Mouse (Mus musculus) limb, embryonic 14.5 days (tissue): ENCODE results near the gene Fam78a. TPM values are rescaled to one million over a fixed set of nuclear protein-coding genes. Genes with fewer than 3 reads are reported as not detected.
"Not testable (repeated sequence)": the region's sequence is repeated elsewhere in the genome, so short reads cannot be mapped to it uniquely, and the experiment has no call there.

ENCODE experiments used
- ATAC-seq: fragments of 200-750 bp; cut with Nextera tagmentation; 2 replicates; pipeline ENCODE4 v1.8.0; 2017; ENCODE audit warnings: low read depth, moderate number of reproducible peaks, moderate TSS enrichment; ENCODE audit not compliant: low FRiP score
- DNase-seq: peaks from one replicate; pipeline ENCODE4 v3.0.0-alpha.2; 2015; ENCODE audit warnings: low spot score
- H3K27ac ChIP-seq: fragments of 300-500 bp; sonication (generic); replicated peaks from 2 replicates; pipeline ENCODE4 v1.5.1; 2014; ENCODE audit warnings: low read depth, mild to moderate bottlenecking, low read length, moderate library complexity, mixed read lengths
- H3K27me3 ChIP-seq: fragments of 300-500 bp; sonication (generic); 2 replicates; pipeline ENCODE4 v1.6.1; 2014; ENCODE audit warnings: low read length, mixed read lengths; ENCODE audit not compliant: control insufficient read depth, insufficient read depth
- H3K36me3 ChIP-seq: fragments of 300-500 bp; sonication (generic); 2 replicates; pipeline ENCODE4 v1.6.1; 2014; ENCODE audit warnings: mild to moderate bottlenecking, low read length, moderate library complexity, mixed read lengths; ENCODE audit not compliant: control insufficient read depth, insufficient read depth
- H3K4me1 ChIP-seq: fragments of 300-500 bp; sonication (generic); 2 replicates; pipeline ENCODE4 v1.6.1; 2014; ENCODE audit warnings: antibody characterized with exemption, low read length, mixed read lengths; ENCODE audit not compliant: control insufficient read depth, insufficient read depth
- H3K4me2 ChIP-seq: fragments of 300-500 bp; sonication (generic); replicated peaks from 2 replicates; pipeline ENCODE4 v1.6.1; 2014; ENCODE audit warnings: low read depth, mild to moderate bottlenecking, low read length, moderate library complexity; ENCODE audit not compliant: severe bottlenecking
- H3K4me3 ChIP-seq: fragments of 300-500 bp; sonication (generic); replicated peaks from 2 replicates; pipeline ENCODE4 v1.5.1; 2014; ENCODE audit warnings: low read length
- H3K9ac ChIP-seq: fragments of 300-500 bp; sonication (generic); 2 replicates; pipeline ENCODE4 v1.6.1; 2014; ENCODE audit warnings: mild to moderate bottlenecking, low read depth, low read length, moderate library complexity; ENCODE audit not compliant: severe bottlenecking
- H3K9me3 ChIP-seq: fragments of 300-500 bp; sonication (generic); 2 replicates; pipeline ENCODE4 v1.6.1; 2016; ENCODE audit warnings: low read length; ENCODE audit not compliant: control insufficient read depth
- POLR2A ChIP-seq: fragments of 200-500 bp; IDR thresholded peaks from 2 replicates; pipeline ENCODE4 v1.8.0; 2012; ENCODE audit warnings: inconsistent platforms, mild to moderate bottlenecking, moderate library complexity, borderline replicate concordance; ENCODE audit not compliant: insufficient read depth, insufficient read length; ENCODE audit errors: extremely low read depth
- WGBS: fragments of 180-500 bp; shearing (Covaris S2); extraction: QIAGEN DNeasy Blood & Tissue Kit; methylation state at CpG from one replicate; pipeline ENCODE4 v1.1.7; 2014; 5-methylcytosine and 5-hydroxymethylcytosine counted together
- polyA plus RNA-seq, 2 experiments: library from polyadenylated mRNA; depleted of rRNA in 1 of 2; stranded (reverse) in 1 of 2; unstranded in 1 of 2; fragments of >200 nt; fragmentation: Nextera tagmentation in 1 of 2; extraction: Ambion mirVana in 1 of 2; gene quantifications; 2 replicates each; pipeline versions ENCODE4 v1.2.1 to v1.2.3; 2012 to 2014

Fam78a gene
- polyA plus RNA-seq, 2 experiments = 5.9 to 6.4 TPM

GRCm38 (mm10) chr2:32041087-32041486 lies 43.6 kb downstream of the Fam78a start:
- no peaks in the 10 kb centered on the region for H3K4me1 ChIP-seq
- no peak overlapping the region for H3K4me2 ChIP-seq
- H3K27me3 ChIP-seq = no peaks in the 10 kb centered on the region
- peaks cover 91% of the 10 kb centered on the region for H3K36me3 ChIP-seq
- no peak for DNase-seq
- H3K9ac ChIP-seq = no peak overlapping the region
- no peak for TF ChIP-seq POLR2A
- WGBS = 85% methylated on average over 2 of the region's 2 CpGs
- no peaks in the 10 kb centered on the region for H3K9me3 ChIP-seq
- no peak for ATAC-seq
- no peak overlapping the region for H3K4me3 ChIP-seq
- no peak overlapping the region for H3K27ac ChIP-seq

GRCm38 (mm10) chr2:32040646-32041045 lies 44.0 kb downstream of the Fam78a start:
- H3K4me2 ChIP-seq, H3K27me3 ChIP-seq, ATAC-seq, DNase-seq, H3K9ac ChIP-seq, H3K27ac ChIP-seq, H3K4me3 ChIP-seq, H3K9me3 ChIP-seq, H3K4me1 ChIP-seq: not testable (repeated sequence)
- H3K36me3 ChIP-seq = peaks cover 88% of the 10 kb centered on the region
- 93% methylated on average over 8 of the region's 9 CpGs for WGBS

DNA sequence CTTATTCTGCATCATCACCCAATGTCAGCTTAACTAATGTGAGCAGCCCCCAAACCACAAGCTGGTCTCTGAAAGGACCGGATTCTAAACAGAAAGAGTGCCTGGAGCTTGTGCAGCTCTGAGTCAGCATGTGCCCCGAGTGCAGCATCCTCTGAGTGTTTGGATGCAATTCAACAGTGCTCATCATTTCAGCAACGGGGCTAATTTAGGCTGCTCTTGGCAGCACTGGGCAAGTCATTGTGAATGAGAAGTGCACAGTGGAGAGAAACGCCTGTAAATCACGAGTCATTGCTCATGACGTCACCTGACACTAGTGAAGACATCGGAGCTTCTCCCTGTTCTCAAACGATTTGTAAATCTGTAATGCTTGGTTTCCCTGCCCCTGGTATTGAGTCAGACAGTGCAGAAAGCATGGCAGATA lies 46.0 kb downstream of the Fam78a start:
- DNase-seq = no peak

DNA sequence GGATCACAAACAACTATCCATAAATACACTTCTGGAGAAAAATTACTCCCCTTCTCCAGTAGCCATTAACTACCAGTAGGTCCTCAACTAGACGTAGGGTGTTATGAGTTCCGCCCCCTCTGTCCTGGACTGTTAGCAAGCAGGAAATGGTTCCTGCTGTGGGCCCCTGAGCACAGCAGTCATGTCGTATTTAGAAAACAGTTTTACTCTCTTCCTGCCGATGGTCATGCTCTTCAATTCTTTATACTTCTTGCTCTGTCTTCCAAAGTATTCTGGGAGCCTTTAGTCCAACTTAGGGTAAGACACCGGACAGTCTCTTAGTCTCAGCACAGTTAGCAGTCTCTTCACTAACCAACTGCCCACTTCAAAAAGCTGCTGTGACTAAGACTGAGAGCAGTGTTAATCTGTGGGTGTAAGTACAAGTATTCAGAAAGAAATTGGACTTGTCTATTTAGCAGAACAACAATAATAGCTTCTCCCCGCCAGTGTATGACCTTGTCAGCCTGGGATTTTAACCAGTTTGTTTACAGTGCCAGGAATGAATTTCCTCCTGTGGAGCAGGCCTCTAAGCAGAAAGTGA lies 47.3 kb downstream of the Fam78a start:
- TF ChIP-seq POLR2A = no peak
- H3K27me3 ChIP-seq = no peaks in the 10 kb centered on the region
- peaks cover 87% of the 10 kb centered on the region for H3K36me3 ChIP-seq
- DNase-seq (no peak), ATAC-seq (no peak)
- no peak overlapping the region for H3K4me3 ChIP-seq
- no peak overlapping the region for H3K4me2 ChIP-seq
- WGBS = 55% methylated on average over 6 of the region's 6 CpGs
- no peak overlapping the region for H3K9ac ChIP-seq
- H3K4me1 ChIP-seq = no peaks in the 10 kb centered on the region
- H3K9me3 ChIP-seq = no peaks in the 10 kb centered on the region
- no peak overlapping the region for H3K27ac ChIP-seq

More for the DNA sequence above, 46.0 kb downstream of the Fam78a start:
- TF ChIP-seq POLR2A = no peak
- WGBS = 87% methylated on average over 8 of the region's 8 CpGs
- no peak for ATAC-seq
- Histone ChIP-seq H3K4me2 (no peak overlapping the region), H3K4me1 (no peaks in the 10 kb centered on the region), H3K27ac (no peak overlapping the region), H3K9ac (no peak overlapping the region), H3K9me3 (no peaks in the 10 kb centered on the region), H3K27me3 (no peaks in the 10 kb centered on the region), H3K36me3 (peaks cover 88% of the 10 kb centered on the region), H3K4me3 (no peak overlapping the region)

DNA sequence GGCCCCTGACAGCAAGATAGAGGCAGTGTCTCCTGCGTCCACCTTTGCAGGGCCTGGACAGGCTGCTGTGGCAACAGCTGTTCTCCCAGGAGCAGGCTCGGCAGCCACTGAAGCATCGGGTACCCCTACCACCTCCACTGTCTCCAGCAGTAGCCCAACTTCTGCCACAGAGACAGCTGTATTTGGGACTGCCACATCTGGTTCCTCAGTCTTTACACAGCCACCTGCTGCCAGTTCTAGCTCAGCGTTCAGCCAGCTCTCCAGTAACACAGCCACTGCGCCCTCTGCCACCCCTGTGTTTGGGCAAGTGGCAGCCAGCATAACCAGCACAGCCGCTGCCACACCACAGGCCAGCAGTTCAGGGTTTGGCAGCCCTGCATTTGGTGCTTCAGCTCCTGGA lies 50.5 kb downstream of the Fam78a start:
- Histone ChIP-seq H3K36me3 (peaks cover 89% of the 10 kb centered on the region), H3K4me3 (no peak overlapping the region)
- no peak for TF ChIP-seq POLR2A

DNA sequence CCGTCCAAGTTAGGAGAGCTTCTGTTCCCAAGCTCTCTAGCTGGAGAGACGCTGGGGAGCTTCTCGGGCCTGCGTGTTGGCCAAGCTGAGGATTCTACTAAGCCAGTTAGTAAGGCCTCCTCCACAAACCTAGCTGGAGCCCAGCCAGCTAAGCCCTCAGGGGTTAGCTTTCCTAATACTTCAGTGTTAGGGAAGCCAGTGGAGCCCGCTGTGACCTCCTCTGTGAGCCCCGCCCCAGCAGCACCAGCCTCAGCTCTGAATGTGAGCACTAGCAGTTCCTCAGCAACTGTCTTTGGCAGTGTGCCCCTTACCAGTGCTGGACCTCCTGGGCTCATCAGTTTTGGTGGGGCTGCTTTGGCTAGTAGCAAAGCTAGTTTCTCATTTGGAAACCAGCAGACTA lies 51.2 kb downstream of the Fam78a start:
- Histone ChIP-seq H3K4me3 (no peak overlapping the region), H3K36me3 (peaks cover 87% of the 10 kb centered on the region), H3K9ac (no peak overlapping the region), H3K27ac (no peak overlapping the region), H3K9me3 (no peaks in the 10 kb centered on the region), H3K4me1 (no peaks in the 10 kb centered on the region), H3K27me3 (no peaks in the 10 kb centered on the region), H3K4me2 (no peak overlapping the region)
- TF ChIP-seq POLR2A = no peak
- DNase-seq (no peak), ATAC-seq (no peak)
- 90% methylated on average over 6 of the region's 6 CpGs for WGBS

More for the DNA sequence above, 50.5 kb downstream of the Fam78a start:
- no peaks in the 10 kb centered on the region for H3K4me1 ChIP-seq
- ATAC-seq (no peak), DNase-seq (no peak)
- no peaks in the 10 kb centered on the region for H3K9me3 ChIP-seq
- 91% methylated on average over 6 of the region's 6 CpGs for WGBS
- H3K27me3 ChIP-seq = no peaks in the 10 kb centered on the region
- H3K9ac ChIP-seq = no peak overlapping the region
- no peak overlapping the region for H3K4me2 ChIP-seq
- no peak overlapping the region for H3K27ac ChIP-seq
